Mouse (Mus musculus) B cell, adult 2 months (primary cell): ENCODE data around the gene Olfr535.
"Not testable (repeated sequence)": the region's sequence is repeated elsewhere in the genome, so short reads cannot be mapped to it uniquely, and the experiment has no call there.

ENCODE experiments used
- DNase-seq, 2 experiments: peaks; one replicate each; pipeline ENCODE4 v3.0.0; 2022

The Olfr535 gene

DNA sequence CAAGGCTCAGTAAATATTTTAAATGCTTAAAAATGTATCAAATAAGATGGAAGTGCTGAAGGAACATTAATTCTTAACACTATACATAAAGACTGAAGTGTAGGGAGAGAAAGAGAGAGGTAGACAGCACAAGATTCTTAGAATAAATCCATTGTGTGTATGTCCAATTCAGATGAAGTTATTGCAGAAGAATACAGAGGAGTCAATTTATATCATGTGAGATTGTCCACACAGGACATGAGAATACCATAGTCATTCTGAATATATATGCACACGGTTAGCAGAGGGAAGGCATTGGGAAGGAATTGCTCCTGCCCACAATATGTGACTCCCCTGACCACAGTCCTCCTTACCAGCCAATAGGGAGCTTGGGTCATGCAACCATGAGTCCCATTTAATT, at the start of gene Olfr535:
Gene Olfr535 (plus strand): TSS at position 301 of the 400 bp plus-strand sequence.
- no peak for DNase-seq

DNA sequence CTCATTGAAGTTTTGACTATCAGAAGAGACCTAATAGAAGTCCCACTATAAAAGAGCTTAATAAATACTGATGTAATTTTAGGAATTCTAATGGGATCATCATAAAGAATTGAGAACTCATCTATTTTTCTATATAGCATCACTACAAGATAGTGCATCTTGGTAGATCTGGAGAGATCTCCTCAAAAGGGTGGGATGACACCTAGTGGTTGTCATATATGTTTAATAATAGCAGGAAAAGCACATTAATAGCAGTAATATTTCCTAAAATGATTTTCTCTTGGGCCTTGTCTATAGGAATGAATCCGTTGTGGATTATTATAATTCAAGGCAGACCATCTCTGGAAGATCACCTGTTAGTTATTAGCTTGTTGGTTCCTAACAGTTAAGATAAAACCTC, 40.9 kb upstream of the Olfr535 start:
- DNase-seq: no peak

DNA sequence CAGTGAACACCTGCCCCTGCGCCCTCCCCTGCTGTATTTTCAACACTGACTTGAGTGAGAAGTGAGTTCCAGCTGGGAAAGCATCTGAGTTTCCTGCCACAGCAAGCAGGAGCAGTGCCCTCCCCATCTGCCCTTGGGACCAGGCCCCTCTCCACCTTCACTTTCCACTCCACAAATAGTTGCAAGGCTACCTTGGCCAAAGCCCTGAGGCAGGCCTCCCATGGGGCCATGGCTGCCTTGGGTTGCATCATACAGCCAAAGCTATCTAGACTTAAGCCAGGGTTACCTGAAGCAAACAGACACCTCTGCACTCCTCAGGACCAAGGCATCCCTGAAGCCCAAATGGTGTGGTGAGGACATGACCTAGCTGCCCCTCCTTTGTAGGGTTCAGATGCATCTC, 20.9 kb upstream of the Olfr535 start, which contains the start of gene Olfr533:
Gene Olfr533 (plus strand): TSS at position 301 of the 400 bp plus-strand sequence.
- DNase-seq: not testable (repeated sequence)

DNA sequence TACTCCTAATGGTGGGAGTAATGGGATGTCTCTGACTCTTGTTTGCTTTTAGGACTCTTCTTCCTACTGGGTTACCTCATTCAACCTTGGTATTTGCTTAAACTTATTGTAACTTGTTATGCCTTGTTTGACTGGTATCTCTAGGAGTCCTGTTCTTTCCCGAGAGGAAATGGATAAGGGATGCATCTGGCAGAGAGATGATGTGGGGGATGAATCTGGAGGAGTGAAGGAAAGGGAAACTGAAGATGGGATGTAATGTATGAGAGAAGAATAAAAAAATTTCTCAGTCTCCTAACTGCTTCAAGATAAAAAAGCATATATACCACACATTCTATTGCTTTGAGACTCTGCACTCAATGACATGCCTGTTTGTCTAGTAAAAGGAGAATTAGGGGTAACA, 6.1 kb upstream of the Olfr535 start:
- no peak for DNase-seq

DNA sequence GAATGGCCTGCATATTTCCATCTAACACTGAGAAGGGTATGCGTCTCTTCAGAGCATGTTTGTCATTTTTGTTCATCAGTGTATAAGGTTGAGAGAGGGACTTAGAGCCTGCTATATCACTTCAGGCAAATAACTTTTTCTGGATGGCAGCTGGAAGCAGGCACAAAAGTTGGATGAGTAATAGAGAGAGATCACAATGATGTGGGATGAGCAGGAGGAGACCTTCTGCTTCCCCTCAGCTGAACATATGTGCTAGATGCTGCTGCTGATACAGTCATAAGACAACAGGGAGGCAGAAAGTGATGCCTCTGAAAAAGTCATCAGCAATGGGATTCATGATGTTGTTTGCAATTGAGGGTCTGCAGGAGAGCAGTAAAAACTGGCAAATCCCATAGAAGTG, 5.3 kb upstream of the Olfr535 start:
- no peak for DNase-seq

DNA sequence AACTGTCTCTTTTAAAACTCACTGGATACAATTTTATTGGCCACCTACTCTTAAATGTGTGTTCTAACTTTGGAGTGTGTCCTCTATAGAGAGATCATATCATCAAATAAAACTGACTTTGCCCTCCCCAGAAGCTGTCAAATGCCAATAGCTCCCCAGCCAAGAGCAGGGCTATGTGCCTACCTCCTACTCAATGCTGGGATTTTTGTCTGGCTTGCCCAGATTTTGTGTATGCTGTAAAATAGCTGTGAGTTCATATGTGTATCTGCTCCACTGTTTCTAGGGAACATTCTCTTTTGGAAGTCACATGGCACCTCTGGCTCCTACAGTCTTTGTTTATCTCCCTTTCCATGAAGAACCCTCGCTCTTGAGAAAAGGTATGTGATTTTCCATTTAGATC, 5.0 kb downstream of the Olfr535 start:
- no peak for DNase-seq

DNA sequence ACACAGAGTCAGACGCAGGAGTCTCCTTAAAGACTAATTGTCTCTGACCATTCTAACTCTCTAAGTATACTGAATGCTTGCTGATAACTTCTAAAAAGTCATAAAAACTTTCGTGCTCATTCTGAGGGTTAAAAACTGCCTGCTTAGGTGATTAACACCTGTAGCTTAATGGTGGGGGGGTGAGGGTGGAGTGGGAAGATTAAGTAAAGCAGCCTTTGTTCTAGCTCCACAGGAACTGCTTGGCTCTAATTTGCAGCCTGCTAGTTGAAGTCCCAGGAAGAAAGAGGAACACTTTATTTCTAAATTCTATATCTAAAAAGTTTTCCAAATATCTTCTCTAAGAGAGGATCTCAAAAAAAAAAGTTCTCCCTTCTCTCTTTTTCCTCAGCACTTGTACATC, 10.2 kb downstream of the Olfr535 start:
- DNase-seq: no peak

DNA sequence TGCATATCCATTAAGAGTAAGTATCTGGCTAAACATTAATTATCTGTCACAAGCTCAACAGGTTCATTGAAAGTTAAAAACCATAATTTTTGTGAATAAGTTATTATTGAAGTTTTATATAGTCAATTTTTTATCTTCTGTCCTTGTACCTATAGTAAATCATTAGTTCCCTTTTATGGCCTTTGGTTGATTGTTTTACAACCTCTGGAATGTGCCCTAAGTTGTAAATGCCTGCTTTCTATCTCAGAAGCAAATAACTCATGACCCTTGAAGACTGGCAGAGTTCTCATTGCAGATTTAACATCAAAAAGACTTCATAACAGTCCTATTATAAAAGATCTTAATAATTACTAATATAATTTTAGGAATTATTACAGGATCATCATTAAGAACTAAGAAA, 10.7 kb downstream of the Olfr535 start:
- DNase-seq: no peak

DNA sequence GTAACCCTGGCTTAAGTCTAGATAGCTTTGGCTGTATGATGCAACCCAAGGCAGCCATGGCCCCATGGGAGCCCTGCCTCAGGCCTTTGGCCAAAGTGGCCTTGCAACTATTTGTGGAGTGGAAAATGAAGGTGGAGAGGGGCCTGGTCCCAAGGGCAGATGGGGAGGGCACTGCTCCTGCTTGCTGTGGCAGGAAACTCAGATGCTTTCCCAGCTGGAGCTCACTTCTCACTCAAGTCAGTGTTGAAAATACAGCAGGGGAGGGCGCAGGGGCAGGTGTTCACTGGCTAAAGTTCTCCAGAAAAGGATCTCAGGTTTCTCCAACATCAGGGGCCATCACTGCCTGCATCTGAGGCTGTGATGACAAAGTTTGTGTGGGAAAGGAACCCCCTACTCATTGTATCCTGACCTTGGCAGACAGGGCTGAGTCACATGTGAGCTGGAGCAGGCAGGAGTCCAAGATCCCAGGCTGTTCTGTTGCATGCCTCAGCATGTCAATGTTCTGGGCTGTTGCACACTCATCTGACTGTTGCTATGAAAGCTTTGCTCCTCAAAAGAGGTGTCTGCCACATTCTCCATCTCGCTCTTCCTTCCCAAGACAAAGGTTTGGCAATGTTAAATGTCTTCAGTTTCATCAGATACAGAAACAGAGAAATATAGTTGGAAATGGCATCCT, 23.5 kb downstream of the Olfr535 start, which contains the start of gene Olfr536:
Gene Olfr536 (minus strand): TSS at position 51 of the 676 bp plus-strand sequence.
- not testable (repeated sequence) for DNase-seq

DNA sequence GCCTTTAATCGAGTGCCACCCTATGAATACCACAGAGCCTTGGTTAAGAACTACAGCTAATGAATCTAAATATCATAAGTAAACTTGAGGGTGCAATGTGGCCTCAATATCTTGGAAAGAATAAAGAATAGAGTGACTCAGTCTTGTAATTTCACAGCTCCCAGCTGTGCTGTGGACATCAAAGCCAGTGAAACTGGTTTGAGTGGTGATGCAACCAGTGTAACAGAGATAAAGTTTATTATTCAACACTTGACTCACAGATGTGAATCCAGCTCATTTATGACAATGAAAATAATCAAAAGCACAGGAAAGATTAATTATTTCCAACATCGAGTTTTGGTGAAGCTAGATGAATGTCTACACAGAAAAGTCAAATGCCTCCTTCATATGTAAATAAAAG, 55.7 kb downstream of the Olfr535 start:
- no peak for DNase-seq
